Mouse (Mus musculus) common myeloid progenitor, adult 5-6 weeks (primary cell): ENCODE results near the gene Ano10. TPM values are rescaled to one million over a fixed set of nuclear protein-coding genes. Genes with fewer than 3 reads are reported as not detected.
"Not testable (repeated sequence)": the region's sequence is repeated elsewhere in the genome, so short reads cannot be mapped to it uniquely, and the experiment has no call there.

ENCODE experiments used
- ATAC-seq: replicated peaks from 2 replicates; pipeline ENCODE4 v1.8.0; 2016; ENCODE audit warnings: low read depth, mild to moderate bottlenecking, moderate TSS enrichment, inconsistent platforms; ENCODE audit not compliant: poor library complexity, severe bottlenecking
- total RNA-seq: library from RNA; stranded (forward); fragments of 200-1000, 187-1606 nt; gene quantifications from 2 replicates; pipeline ENCODE4 v1.2.3, GENCODE M21; 2017

The Ano10 gene
- total RNA-seq, 1 experiment from 2014 or later: 9.8 TPM

DNA sequence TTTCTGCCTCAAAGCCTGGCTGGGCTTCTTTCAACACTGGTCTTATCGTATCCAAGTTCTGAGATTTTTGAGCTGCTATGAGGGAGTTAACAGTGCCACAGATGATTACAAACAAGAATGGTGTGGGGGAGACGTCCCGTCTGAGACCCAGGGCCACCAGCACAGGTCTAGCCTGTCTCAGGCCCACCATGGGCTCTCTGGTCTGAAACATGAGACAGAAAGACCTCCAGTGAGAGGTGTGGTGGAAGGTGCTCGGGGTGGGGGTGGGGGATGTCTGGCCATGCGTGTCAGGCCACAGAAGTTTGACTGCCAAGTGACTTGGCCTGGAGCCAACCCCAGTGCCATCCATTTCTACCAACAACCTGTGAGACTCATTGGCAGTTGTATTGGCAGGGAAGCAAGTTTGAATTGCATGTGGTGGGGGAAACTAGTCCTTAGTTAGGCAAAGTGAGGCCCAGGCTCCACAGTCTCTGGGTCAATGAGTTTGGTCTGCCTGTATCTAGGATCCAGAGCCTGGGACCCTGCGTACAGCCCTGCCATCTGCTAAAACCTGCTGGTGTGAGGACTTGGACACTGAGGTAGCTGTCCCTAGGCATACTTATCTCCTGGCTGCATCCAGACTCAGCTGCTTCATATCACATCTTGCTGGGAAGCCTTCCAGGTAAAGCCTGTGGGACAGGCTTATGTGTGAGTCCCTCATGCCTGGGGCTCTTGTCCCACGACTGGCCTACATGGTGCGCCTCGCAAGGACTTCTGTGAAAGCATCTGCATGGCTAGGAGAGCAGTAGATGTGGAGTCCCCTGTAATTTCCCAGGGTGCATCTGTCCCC lies 120.6 kb downstream of the Ano10 start:
- no peak for ATAC-seq

DNA sequence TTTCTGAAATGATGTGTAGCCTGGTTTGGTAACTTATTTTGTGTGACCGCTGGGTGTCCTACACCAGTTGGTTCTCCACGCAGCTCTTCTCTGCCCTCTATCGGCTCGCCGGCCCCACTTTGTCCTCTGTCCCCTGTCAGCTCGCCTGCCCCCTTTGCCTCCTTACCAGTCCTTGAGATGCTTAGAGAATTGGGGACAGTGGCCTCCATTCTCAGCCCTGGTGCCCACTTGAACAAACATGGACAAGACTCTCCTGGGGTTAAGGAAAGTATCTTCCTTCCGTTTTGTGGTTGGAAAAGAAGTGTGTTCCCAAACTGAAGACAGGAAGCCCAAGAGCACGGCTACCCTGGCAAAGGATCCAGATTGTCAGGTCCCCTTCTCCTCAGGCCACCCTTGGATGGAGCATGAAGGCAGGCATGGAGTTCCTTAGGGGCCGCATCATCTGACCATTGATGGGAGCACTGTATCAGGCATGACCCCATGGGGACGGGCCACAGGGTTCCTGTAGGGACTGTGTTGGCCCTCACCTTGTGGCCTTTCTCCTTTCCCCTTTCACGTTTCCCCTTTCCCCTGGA lies 121.5 kb downstream of the Ano10 start:
- no peak for ATAC-seq

DNA sequence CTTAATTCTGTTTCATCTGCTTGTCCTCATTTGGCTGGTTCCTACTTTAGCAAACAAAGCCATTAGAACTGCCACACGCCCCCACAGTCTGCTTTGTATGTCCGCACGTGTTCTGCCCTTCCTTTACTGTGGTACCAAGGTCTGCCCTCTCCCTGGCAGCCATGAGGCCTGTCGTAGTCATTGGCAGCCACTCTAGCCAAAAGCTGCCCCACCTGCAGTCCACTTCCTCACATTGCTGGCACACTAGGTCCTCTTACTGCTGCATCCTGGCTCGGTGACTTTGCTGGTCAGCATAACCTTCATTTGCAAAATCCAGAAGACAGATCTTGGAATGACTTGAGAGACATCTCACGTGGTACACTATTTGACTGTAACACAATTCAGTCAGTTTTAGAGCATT lies 124.3 kb downstream of the Ano10 start:
- ATAC-seq: no peak

DNA sequence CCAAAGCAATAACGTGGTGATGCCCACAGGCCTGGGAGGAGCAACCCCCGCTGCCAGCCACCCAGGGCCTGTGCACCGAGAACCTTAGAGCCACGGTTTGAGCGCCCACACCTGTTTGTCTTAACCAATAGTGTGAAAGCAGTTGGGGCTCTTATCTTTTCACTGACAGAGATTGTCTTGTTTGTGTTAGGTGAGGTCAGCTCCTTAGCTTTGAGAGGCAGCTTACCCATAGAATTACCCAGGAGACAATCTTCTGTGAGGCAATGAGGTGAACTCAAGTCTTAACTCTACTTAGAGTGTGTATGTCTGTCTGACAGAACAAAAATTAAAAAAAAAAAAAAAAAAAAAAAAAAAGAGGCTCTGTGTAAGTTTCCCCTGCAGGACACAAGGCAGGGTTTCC lies 126.5 kb downstream of the Ano10 start:
- not testable (repeated sequence) for ATAC-seq

GRCm38 (mm10) chr9:122164535-122164934 lies 129.7 kb downstream of the Ano10 start:
- ATAC-seq: no peak

DNA sequence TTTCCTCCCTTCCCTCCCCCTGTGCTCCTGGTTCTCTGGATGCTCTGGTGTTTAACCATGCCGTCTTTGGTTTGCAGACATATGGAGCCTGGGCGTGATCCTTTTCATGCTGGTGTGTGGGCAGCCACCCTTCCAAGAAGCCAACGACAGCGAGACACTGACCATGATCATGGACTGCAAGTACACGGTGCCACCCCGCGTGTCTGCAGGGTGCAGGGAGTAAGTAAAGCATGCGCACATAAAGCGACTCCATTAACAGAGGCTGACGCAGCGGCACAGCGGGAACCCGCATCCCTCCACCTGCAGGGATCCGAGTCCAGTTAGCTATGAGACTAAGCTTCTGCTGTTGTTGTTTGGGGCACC lies 137.2 kb downstream of the Ano10 start:
- no peak for ATAC-seq

- no peak for ATAC-seq
Measured at GRCm38 (mm10) chr9:122156389-122157078, 137.7 kb downstream of the Ano10 start.

DNA sequence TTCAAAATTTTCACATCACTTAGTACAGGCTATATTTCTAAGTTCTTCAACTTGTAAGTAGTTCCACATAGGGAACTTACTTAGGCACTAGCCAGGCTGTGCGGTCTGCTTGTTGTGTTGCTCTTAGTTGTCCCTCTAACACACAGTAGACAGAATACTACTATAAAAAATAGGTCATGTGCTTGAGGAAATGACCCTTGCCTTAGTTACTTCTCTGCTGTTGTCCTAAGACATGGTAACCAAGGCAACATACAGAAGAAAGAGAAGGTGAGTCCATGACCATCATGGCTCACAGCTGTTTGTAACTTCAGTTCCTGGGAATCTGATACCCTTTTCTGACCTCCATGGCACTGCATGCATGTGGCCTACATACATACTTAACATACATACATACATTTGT lies 139.0 kb downstream of the Ano10 start:
- ATAC-seq: no peak

DNA sequence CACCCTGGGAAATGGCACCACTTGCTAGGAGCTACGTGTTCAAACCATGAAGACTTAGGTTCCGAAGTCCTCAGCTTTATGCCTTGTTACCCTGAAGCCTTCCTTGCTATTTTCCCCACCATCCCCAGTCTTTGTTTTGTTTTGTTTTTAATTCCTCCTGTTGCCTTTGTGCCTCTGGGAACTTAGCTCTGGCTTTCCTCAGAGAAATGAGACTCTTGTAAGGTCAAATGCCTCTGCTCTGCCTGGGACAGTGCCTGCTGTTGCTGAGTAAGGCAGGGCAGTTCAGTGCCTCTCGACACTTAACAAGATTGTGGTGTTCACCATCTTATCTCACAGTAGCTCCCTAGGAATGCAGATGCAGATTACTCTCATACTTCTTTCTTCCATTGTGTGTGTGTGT lies 140.8 kb downstream of the Ano10 start:
- ATAC-seq: no peak

DNA sequence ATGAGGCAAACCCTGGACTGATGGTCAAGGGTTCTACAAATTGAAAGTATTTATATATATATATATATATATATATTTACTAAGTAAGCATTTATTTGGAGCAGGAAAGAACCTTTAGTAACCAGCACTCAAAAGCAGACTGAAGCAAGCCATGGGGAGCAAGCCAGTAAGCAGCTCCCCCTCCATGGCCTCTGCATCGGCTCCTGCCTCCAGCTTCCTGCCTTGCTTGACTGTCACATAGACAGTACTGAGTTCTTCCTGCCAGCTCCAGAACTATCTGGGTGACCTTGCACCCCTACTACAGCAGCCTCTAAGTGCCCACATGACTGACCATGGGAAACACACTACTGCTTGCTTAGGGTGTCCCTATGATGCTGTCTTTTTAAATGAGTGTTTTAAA lies 141.7 kb downstream of the Ano10 start:
- ATAC-seq: no peak

DNA sequence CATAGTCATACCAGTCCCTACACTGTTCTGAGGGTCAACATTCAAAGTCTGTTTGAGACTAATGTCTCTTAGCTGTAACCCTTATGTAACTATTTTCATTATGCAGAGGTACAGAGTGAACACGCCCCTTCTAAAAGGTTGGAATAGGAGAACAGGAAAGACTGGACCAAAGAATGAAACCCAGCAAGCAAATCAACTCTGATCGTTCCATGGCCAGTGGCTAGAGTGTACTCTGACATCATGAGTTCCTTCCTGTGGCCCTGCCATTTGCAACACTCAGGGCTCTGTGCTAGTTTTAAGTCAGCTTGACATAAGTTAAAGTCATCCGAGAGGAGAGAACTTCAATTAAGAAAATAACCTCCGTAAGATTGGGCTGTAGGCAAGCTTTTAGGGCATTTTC lies 142.2 kb downstream of the Ano10 start:
- ATAC-seq: no peak

DNA sequence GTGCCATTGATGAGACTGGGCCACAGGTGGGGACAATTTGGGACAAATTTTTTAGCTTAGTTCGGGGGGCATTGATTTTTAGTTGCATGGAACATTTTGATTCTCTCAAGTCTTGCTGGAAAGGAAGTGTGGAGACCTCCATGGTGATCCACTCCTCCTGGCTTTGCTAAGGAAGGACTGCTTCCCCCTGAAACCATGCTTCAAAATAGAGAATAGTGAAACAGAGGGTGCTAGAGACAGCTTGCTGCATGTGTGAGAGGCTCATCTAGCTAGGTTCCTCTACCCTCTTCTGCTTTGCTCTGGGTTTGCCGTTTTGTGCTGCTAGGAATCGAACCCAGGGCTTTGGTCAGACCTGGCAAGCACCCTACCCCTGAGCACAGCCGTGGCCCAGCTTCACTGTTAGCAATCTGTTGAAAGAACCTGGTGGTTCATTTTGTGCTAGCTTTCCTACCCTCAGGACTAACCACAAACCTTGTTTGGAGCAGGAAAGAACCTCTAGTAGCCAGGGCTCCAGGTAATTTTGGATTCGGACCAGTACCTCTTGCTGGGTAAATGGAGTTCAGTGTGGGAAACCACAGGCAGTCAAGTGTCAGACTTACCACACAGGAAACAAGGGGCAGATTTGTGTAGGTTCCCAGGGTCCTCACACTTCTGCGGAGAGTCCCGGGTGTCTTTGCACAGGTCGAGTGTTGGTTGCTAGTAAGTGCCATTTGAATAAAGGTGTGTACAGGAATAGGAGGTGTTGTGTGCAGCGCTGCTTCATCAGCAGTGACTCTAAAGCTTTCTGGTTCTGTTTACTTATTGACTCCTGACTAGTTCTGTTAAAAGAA lies 144.0 kb downstream of the Ano10 start:
- ATAC-seq: peak; percentile 45

GRCm38 (mm10) chr9:122148356-122148755 lies 145.9 kb downstream of the Ano10 start:
- ATAC-seq: no peak

- no peak for ATAC-seq
Measured at GRCm38 (mm10) chr9:122146124-122146870, 147.9 kb downstream of the Ano10 start.

- no peak for ATAC-seq
Measured at GRCm38 (mm10) chr9:122145677-122146076, 148.5 kb downstream of the Ano10 start.

GRCm38 (mm10) chr9:122144776-122145175 lies 149.4 kb downstream of the Ano10 start:
- no peak for ATAC-seq

DNA sequence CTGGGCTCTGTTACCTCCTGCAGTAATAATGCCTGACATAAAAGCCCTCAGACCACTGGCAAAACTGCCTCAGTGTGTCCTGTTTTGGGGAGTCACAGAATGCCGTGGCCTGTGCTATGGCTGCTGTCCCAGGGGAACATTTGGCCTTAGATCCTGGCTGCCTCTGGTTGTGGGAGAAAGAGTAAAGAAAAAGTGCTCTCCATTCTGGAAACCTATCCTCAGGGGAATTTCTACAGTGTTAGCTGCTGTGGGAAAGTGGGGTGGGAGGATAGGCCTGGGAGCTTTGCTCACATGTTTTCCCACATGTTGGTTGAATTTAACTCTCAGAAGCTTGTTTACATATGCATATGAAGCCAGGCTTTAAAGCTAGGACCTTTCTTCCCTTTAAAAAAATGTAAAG lies 151.0 kb downstream of the Ano10 start:
- no peak for ATAC-seq

DNA sequence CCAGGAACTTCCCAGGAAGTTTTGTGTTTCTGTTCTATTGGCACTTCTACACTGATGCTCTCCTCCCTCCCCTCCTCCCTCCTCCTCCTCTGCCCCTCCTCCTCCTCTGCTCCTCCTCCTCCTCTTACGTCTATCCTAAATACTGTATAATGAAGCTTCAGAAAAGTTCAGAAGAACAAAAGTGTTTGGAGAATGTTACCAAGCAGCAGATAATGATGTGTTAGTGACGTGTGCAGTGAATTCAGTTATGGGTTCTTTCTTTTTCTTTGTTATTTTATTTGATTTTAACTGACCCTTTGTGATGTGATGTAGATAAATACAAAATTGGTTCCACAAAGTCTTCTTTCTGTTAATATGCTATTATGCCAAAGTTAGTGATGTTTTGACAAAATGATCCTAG lies 155.0 kb downstream of the Ano10 start:
- ATAC-seq: no peak

DNA sequence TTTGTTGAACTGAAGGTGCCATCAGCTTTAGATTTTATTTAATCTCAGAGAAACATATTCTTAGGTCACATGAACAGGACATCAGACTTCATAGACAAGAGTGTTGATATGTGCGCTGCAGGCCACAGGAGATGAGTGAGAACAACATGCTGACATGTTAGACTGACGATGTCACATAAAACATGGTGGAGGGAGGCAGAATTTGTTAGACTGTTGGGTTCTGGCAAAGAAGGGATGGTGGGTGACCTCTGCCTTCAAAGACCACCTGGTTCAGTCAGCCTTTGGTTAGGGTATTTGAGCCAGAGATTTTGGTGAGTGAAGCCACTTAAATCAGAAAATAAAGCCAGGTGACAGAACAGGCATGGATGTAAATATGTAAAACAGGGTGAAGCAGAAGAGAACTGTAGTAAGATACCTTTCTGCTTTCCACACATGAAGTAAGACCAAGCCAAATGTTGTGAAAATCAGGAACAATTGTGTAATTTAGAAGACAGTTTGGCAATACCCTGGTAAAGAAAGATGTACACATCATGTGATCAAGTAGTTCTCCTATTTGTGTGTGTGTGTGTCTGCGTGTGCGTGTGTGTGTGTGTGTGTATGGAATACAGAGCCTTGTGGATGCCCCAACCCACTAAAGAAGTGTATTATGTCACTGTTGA lies 155.7 kb downstream of the Ano10 start:
- ATAC-seq: peak; percentile 47; the same call in 1 of the 2 replicates
